ENCODE assay signal across 9 mouse cellular contexts in genomic region chr10:116980888-116981287, GRCm38 (mm10). TPM values are rescaled to one million over a fixed set of nuclear protein-coding genes. Genes with fewer than 3 reads are reported as not detected.
A peak's percentile ranks its signal among the peaks of the same experiment; 100 is the strongest.
DNase-seq lines count a peak whose midpoint lies in the region; ATAC-seq and TF ChIP-seq lines count a peak whose summit lies in the region.
"Had no signal": no experiment of that assay in that cellular context is flagged by ENCODE, and none has a peak within 500 bp of the region (broad histone marks: within the 10 kb centered on the region; RNA-seq: fewer than 3 reads in every experiment).

No protein-coding gene starts in this region.

- ATAC-seq in granulocyte monocyte progenitor cell, adult 5-6 weeks (replicated peaks; ENCODE audit: poor library complexity, severe bottlenecking): peak; percentile 80

- peaks cover 13% of the 10 kb centered on the region for H3K4me1 ChIP-seq in E14TG2a.4 (replicated peaks; ENCODE audit: low read depth, low read length)
- H3K4me1 ChIP-seq: stomach, embryonic 15.5 days had no signal

- H3K27me3 ChIP-seq in E14TG2a.4 (ENCODE audit: insufficient read depth, low read length): peaks cover 2% of the 10 kb centered on the region; the same call in 1 of the 2 replicates
- H3K27me3 ChIP-seq: stomach, embryonic 15.5 days had no signal

- no peaks in the 10 kb centered on the region for H3K36me3 ChIP-seq in E14TG2a.4 (ENCODE audit: insufficient read depth, low read length)
- H3K36me3 ChIP-seq: stomach, embryonic 15.5 days had no signal

- no peak overlapping the region for H3K4me3 ChIP-seq in E14TG2a.4 (replicated peaks; ENCODE audit: low read length)
- H3K4me3 ChIP-seq: stomach, embryonic 15.5 days had no signal

- peak; percentile 91 for TF ChIP-seq CTCF in E14TG2a.4 (conservative IDR thresholded peaks at IDR 0.05; ENCODE audit: low read length)

- peak; percentile 55 for DNase-seq in kidney, adult 18-20 months
- DNase-seq in kidney, postnatal 14 days: no peak
- DNase-seq in 416B (ENCODE audit: low read depth): peak; percentile 54
- DNase-seq in thymus, postnatal 4 days: peak; percentile 74
- no peak for DNase-seq in frontal cortex, postnatal 14 days (ENCODE audit: low spot score in 2 of 2)
- no peak for DNase-seq in cerebellum, adult 9-11 months

- H3K9me3 ChIP-seq in E14TG2a.4 (ENCODE audit: low read length): no peaks in the 10 kb centered on the region
- H3K9me3 ChIP-seq: stomach, embryonic 15.5 days had no signal

RNA-seq across cellular contexts. Expression of gene Best3, which starts 5.2 kb away (rescaled TPM):
- total RNA-seq in granulocyte monocyte progenitor cell, adult 5-6 weeks (2014; fragmentation: Nextera tagmentation): not detected in 2 replicates
- total RNA-seq in granulocyte monocyte progenitor cell, adult 5-6 weeks (2017): not detected in 2 replicates

RNA-seq across cellular contexts. Expression of gene Gm10271, which starts 8.5 kb away (rescaled TPM):
- total RNA-seq in granulocyte monocyte progenitor cell, adult 5-6 weeks (2014; fragmentation: Nextera tagmentation): not detected in 2 replicates
- not detected in 2 replicates for total RNA-seq in granulocyte monocyte progenitor cell, adult 5-6 weeks (2017)

RNA-seq across cellular contexts. Expression of gene Rab3ip, which starts 30.3 kb away (rescaled TPM):
- 12.0 and 26.3 TPM in 2 replicates for total RNA-seq in granulocyte monocyte progenitor cell, adult 5-6 weeks (2014; fragmentation: Nextera tagmentation)
- 17.9 and 19.2 TPM in 2 replicates for total RNA-seq in granulocyte monocyte progenitor cell, adult 5-6 weeks (2017)

Comparison
In these comparisons a context has a peak if more than half of its experiments do, and no peak if none do; other contexts are left out.
1. DNase-seq: peak in kidney, adult 18-20 months (single experiment), 416B (single experiment) and thymus, postnatal 4 days (single experiment); none in kidney, postnatal 14 days (single experiment), frontal cortex, postnatal 14 days (0 of 2) and cerebellum, adult 9-11 months (single experiment).